Mouse (Mus musculus) stomach, embryonic 16.5 days (tissue): ENCODE measurements around the gene Cacna1e. TPM values are rescaled to one million over a fixed set of nuclear protein-coding genes. Genes with fewer than 3 reads are reported as not detected.

Experiments
- ATAC-seq: fragments of 200-750 bp; cut with Nextera tagmentation; 2 replicates; pipeline ENCODE4 v1.8.0; 2017; ENCODE audit warnings: moderate number of reproducible peaks, moderate TSS enrichment; ENCODE audit not compliant: insufficient read depth, low FRiP score
- H3K27ac ChIP-seq: fragments of 300-500 bp; sonication (generic); 2 replicates; pipeline ENCODE4 v1.5.1; 2014; ENCODE audit warnings: low read length
- H3K27me3 ChIP-seq: fragments of 300-500 bp; sonication (generic); 2 replicates; pipeline ENCODE4 v1.6.1; 2014; ENCODE audit warnings: low read length, control low read depth, mixed read lengths; ENCODE audit not compliant: control insufficient read depth, insufficient read depth
- H3K36me3 ChIP-seq: fragments of 300-500 bp; sonication (generic); 2 replicates; pipeline ENCODE4 v1.6.1; 2014; ENCODE audit warnings: low read length; ENCODE audit not compliant: control insufficient read depth, insufficient read depth
- H3K4me1 ChIP-seq: fragments of 300-500 bp; sonication (generic); 2 replicates; pipeline ENCODE4 v1.6.1; 2014; ENCODE audit warnings: low read length, control low read depth, mixed read lengths; ENCODE audit not compliant: control insufficient read depth, insufficient read depth
- H3K4me2 ChIP-seq: fragments of 300-500 bp; sonication (generic); 2 replicates; pipeline ENCODE4 v1.6.1; 2014; ENCODE audit warnings: low read depth, low read length, mixed read lengths
- H3K4me3 ChIP-seq: fragments of 300-500 bp; sonication (generic); replicated peaks from 2 replicates; pipeline ENCODE4 v1.5.1; 2014; ENCODE audit warnings: mild to moderate bottlenecking, low read length
- H3K9ac ChIP-seq: fragments of 300-500 bp; sonication (generic); 2 replicates; pipeline ENCODE4 v1.6.1; 2014; ENCODE audit warnings: low read length
- H3K9me3 ChIP-seq: fragments of 300-500 bp; sonication (generic); replicated peaks from 2 replicates; pipeline ENCODE4 v1.6.1; 2016; ENCODE audit warnings: low read length, control low read depth; ENCODE audit not compliant: control insufficient read depth
- WGBS: fragments of 180-500 bp; shearing (Covaris S2); extraction: QIAGEN DNeasy Blood & Tissue Kit; methylation state at CpG from one replicate; pipeline ENCODE4 v1.1.7; 2014; 5-methylcytosine and 5-hydroxymethylcytosine counted together
- polyA plus RNA-seq: library from polyadenylated mRNA; unstranded; fragments of >200 nt; fragmentation: Nextera tagmentation; extraction: Ambion mirVana; gene quantifications from 2 replicates; pipeline ENCODE4 v1.2.1, GENCODE M21; 2015

Gene Cacna1e
- polyA plus RNA-seq, 1 experiment from 2014 or later = 1.2 TPM

GRCm38 (mm10) chr1:154796685-154797084 is 87.6 kb downstream of the Cacna1e start:
- ATAC-seq = no peak
- no peak overlapping the region for H3K4me2 ChIP-seq
- no peaks in the 10 kb centered on the region for H3K36me3 ChIP-seq
- H3K27ac ChIP-seq = no peak overlapping the region
- H3K4me3 ChIP-seq = no peak overlapping the region
- no peaks in the 10 kb centered on the region for H3K9me3 ChIP-seq
- no peaks in the 10 kb centered on the region for H3K4me1 ChIP-seq
- H3K27me3 ChIP-seq = no peaks in the 10 kb centered on the region
- H3K9ac ChIP-seq = no peak overlapping the region
- WGBS = 48% methylated on average over 2 of the region's 2 CpGs

DNA sequence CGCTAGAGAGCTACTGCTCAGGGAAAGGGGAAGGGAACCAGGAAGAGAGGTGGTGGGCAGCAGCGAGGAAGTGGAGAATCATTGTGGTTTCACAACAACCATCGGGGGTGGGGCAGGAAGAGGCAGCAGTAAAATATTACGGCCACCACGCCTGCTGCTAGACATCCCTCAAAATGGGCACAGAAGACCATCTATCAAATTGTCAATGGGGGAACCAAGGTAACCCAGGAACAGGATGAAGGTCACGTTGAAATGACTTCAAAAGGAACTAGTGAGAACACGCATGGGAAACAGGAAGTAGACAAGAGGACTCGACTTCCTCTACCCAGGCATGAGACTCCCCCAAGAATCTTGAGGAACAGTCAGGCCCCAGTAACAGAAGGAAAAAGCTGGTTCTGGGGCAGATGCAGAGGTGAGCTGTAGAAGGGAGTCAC is 89.8 kb downstream of the Cacna1e start:
- Histone ChIP-seq H3K27ac (no peak overlapping the region), H3K4me2 (no peak overlapping the region), H3K27me3 (no peaks in the 10 kb centered on the region), H3K9me3 (no peaks in the 10 kb centered on the region), H3K4me1 (no peaks in the 10 kb centered on the region), H3K36me3 (no peaks in the 10 kb centered on the region), H3K4me3 (no peak overlapping the region), H3K9ac (no peak overlapping the region)
- no peak for ATAC-seq
- WGBS = 74% methylated on average over 8 of the region's 8 CpGs

- Histone ChIP-seq H3K4me3 (no peak overlapping the region), H3K9ac (no peak overlapping the region), H3K4me1 (no peaks in the 10 kb centered on the region), H3K4me2 (no peak overlapping the region), H3K9me3 (no peaks in the 10 kb centered on the region), H3K36me3 (no peaks in the 10 kb centered on the region), H3K27me3 (no peaks in the 10 kb centered on the region), H3K27ac (no peak overlapping the region)
- 45% methylated on average over 13 of the region's 13 CpGs for WGBS
- ATAC-seq = no peak
Observed at GRCm38 (mm10) chr1:154791544-154792174, 92.6 kb downstream of the Cacna1e start.

- Histone ChIP-seq H3K27me3 (peaks cover 5% of the 10 kb centered on the region; the same call in 1 of the 2 replicates), H3K36me3 (no peaks in the 10 kb centered on the region), H3K9ac (no peak overlapping the region), H3K4me3 (no peak overlapping the region), H3K4me2 (no peak overlapping the region), H3K4me1 (0 out of 2 replicates have a peak, but pooled peaks cover 2% of the 10 kb centered on the region), H3K9me3 (no peaks in the 10 kb centered on the region), H3K27ac (no peak overlapping the region)
- ATAC-seq = no peak
- WGBS = 73% methylated on average over 4 of the region's 4 CpGs
Observed at GRCm38 (mm10) chr1:154788491-154788890, 95.8 kb downstream of the Cacna1e start.

GRCm38 (mm10) chr1:154788069-154788468 is 96.2 kb downstream of the Cacna1e start:
- no peak overlapping the region for H3K4me3 ChIP-seq
- H3K36me3 ChIP-seq = no peaks in the 10 kb centered on the region
- 8% methylated on average over 5 of the region's 5 CpGs for WGBS
- H3K4me2 ChIP-seq = no peak overlapping the region
- H3K27ac ChIP-seq = no peak overlapping the region
- no peak overlapping the region for H3K9ac ChIP-seq
- no peak for ATAC-seq
- H3K4me1 ChIP-seq = 0 out of 2 replicates have a peak, but pooled peaks cover 2% of the 10 kb centered on the region
- H3K9me3 ChIP-seq = no peaks in the 10 kb centered on the region
- peaks cover 5% of the 10 kb centered on the region; the same call in 1 of the 2 replicates for H3K27me3 ChIP-seq

DNA sequence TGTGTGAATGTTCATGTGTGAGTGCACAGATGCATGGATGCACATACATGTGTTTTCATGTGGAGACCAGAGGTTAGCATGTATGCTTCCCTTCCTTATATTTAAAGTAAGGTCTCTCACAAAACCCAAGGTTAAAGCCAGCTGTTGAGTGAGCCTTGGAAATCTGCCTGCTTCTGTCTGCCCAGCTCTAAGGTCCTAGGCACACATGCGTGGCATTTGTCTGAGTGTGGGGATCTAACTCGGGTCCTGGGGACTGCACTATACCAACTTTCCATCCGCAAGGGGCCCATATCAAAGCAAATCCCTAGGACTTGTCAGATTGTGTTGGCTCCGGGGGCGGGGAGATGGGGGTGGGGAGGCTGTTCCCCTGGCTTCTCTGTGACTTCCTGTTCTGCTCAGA is 96.9 kb downstream of the Cacna1e start:
- peaks cover 5% of the 10 kb centered on the region; the same call in 1 of the 2 replicates for H3K27me3 ChIP-seq
- H3K9ac ChIP-seq = no peak overlapping the region
- H3K4me2 ChIP-seq = no peak overlapping the region
- H3K36me3 ChIP-seq = no peaks in the 10 kb centered on the region
- 0 out of 2 replicates have a peak, but pooled peaks cover 2% of the 10 kb centered on the region for H3K4me1 ChIP-seq
- ATAC-seq = no peak
- H3K4me3 ChIP-seq = no peak overlapping the region
- 46% methylated on average over 5 of the region's 5 CpGs for WGBS
- H3K27ac ChIP-seq = no peak overlapping the region
- no peaks in the 10 kb centered on the region for H3K9me3 ChIP-seq

DNA sequence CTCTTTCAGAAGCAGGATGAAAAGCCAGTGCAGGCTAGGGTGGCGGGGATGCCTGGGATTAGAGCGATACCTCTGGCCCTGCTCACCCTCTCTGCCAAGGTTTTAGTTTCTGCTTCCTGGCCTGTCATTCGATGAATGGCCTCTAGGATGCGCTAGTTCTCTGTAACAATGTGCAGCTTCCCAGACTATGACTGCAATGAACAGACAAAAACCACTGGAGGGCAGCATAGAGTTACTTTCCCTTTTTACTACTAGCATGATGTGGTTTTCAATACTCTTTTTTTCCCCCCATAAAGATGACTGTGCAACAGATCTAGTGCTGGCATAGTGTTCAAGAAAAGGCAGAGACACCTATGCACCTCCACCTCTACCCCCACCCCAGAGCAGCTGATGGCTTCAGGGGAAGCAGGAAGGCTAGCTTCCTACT is 98.0 kb downstream of the Cacna1e start:
- WGBS = 4% methylated on average over 4 of the region's 4 CpGs
- peak; percentile 34; the same call in 1 of the 2 replicates for ATAC-seq
- H3K36me3 ChIP-seq = no peaks in the 10 kb centered on the region
- H3K9ac ChIP-seq = no peak overlapping the region; the same call in 1 of the 2 replicates
- H3K27me3 ChIP-seq = peaks cover 5% of the 10 kb centered on the region; the same call in 1 of the 2 replicates
- H3K9me3 ChIP-seq = no peaks in the 10 kb centered on the region
- H3K4me2 ChIP-seq = 0 out of 2 replicates have a peak overlapping the region, but pooled peaks have one; percentile 28
- no peak overlapping the region for H3K4me3 ChIP-seq
- 0 out of 2 replicates have a peak, but pooled peaks cover 2% of the 10 kb centered on the region for H3K4me1 ChIP-seq
- no peak overlapping the region for H3K27ac ChIP-seq

DNA sequence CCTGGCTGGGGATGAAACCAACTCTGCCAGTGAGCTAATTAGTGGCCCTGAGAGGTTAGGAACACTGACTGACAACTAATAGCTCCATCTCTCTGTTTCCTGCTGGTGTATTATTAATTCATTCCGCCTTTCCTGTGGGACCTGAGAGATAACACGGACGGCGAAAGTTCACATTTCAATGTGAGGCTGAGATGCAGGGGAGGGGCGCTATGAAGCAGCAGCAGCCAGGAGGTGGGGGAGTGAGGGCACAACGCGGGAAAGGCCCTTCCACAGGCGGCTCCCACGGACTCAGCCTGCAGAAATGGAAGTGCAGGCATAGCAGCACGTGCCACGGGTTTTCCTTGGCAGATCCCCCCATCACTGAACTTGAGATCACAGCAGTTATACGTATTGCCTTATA is 99.4 kb downstream of the Cacna1e start:
- no peak for ATAC-seq
- no peaks in the 10 kb centered on the region for H3K9me3 ChIP-seq
- 0 out of 2 replicates have a peak, but pooled peaks cover 2% of the 10 kb centered on the region for H3K4me1 ChIP-seq
- no peak overlapping the region for H3K9ac ChIP-seq
- no peak overlapping the region for H3K27ac ChIP-seq
- no peak overlapping the region for H3K4me2 ChIP-seq
- peaks cover 5% of the 10 kb centered on the region; the same call in 1 of the 2 replicates for H3K27me3 ChIP-seq
- no peaks in the 10 kb centered on the region for H3K36me3 ChIP-seq
- H3K4me3 ChIP-seq = no peak overlapping the region
- WGBS = 23% methylated on average over 12 of the region's 12 CpGs

DNA sequence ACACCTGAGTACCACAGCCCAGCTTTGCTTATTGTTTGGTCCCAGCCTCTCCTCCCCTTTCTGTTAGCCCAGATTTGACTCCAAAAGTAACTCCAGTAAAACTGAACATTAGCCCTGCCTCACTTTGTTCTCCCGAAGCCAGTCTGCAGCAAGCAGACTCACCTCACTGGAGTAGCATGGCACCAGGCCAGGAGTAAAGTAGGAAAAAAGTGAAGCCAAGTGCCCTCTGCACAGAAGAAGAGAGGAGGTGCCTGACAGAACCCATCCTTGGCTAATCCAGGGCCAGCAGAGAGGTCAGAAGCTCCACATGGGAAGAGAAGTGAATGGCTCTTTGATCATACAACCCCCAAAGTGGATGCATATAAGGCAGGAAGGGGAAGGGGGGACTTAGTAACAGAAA is 100.8 kb downstream of the Cacna1e start:
- no peak overlapping the region for H3K9ac ChIP-seq
- ATAC-seq = no peak
- H3K4me2 ChIP-seq = no peak overlapping the region
- H3K4me1 ChIP-seq = 0 out of 2 replicates have a peak, but pooled peaks cover 2% of the 10 kb centered on the region
- peaks cover 5% of the 10 kb centered on the region; the same call in 1 of the 2 replicates for H3K27me3 ChIP-seq
- H3K27ac ChIP-seq = no peak overlapping the region
- H3K36me3 ChIP-seq = no peaks in the 10 kb centered on the region
- WGBS = 44% methylated on average over 1 of the region's 1 CpGs
- H3K9me3 ChIP-seq = no peaks in the 10 kb centered on the region
- H3K4me3 ChIP-seq = no peak overlapping the region
